Mouse (Mus musculus) small intestine, adult 2 months (tissue): ENCODE measurements around the gene Gm44579. TPM values are rescaled to one million over a fixed set of nuclear protein-coding genes. Genes with fewer than 3 reads are reported as not detected.

Experiments
- H3K27ac ChIP-seq: fragments of 200-500 bp; 2 replicates; pipeline ENCODE4 v1.5.1; 2012; ENCODE audit warnings: low read depth, low read length, control low read depth, inconsistent platforms; ENCODE audit not compliant: insufficient read depth
- H3K27me3 ChIP-seq: fragments of 200-500 bp; 2 replicates; pipeline ENCODE4 v1.6.1; 2012; ENCODE audit warnings: mild to moderate bottlenecking, moderate library complexity, low read length, inconsistent platforms; ENCODE audit not compliant: control insufficient read depth, insufficient read depth
- H3K36me3 ChIP-seq: fragments of 200-500 bp; 2 replicates; pipeline ENCODE4 v1.6.1; 2012; ENCODE audit warnings: mild to moderate bottlenecking, low read length, control low read depth, inconsistent platforms; ENCODE audit not compliant: control insufficient read depth, insufficient read depth
- H3K4me1 ChIP-seq: fragments of 200-500 bp; 2 replicates; pipeline ENCODE4 v1.6.1; 2012; ENCODE audit warnings: low read length, inconsistent platforms, mixed read lengths; ENCODE audit not compliant: control insufficient read depth, insufficient read depth, insufficient read length
- H3K4me3 ChIP-seq: fragments of 200-500 bp; 2 replicates; pipeline ENCODE4 v1.5.1; 2012; ENCODE audit warnings: low read depth, mild to moderate bottlenecking, control low read depth, inconsistent platforms, low read length, moderate library complexity
- CTCF ChIP-seq: fragments of 200-500 bp; IDR thresholded peaks from 2 replicates; pipeline ENCODE4 v1.5.1; 2012; ENCODE audit warnings: low read depth, mild to moderate bottlenecking, control low read depth, inconsistent platforms, low read length, moderate library complexity, mixed read lengths; ENCODE audit not compliant: insufficient replicate concordance, insufficient read length; ENCODE audit errors: extremely low read depth
- POLR2A ChIP-seq: fragments of 200-500 bp; IDR thresholded peaks from 2 replicates; pipeline ENCODE4 v1.6.1; 2012; ENCODE audit warnings: low read depth, mild to moderate bottlenecking, control low read depth, inconsistent platforms, low read length, moderate library complexity
- WGBS: fragments of 180-500 bp; shearing (Covaris S2); methylation state at CpG from one replicate; pipeline ENCODE4 v1.1.7; 2018; 5-methylcytosine and 5-hydroxymethylcytosine counted together
- polyA plus RNA-seq: library from polyadenylated mRNA; depleted of rRNA; stranded (reverse); fragments of >200 nt; gene quantifications from 2 replicates; pipeline ENCODE4 v1.2.3, GENCODE M21; 2012; rRNA removed

The Gm44579 gene
- polyA plus RNA-seq, 1 experiment: not detected

DNA sequence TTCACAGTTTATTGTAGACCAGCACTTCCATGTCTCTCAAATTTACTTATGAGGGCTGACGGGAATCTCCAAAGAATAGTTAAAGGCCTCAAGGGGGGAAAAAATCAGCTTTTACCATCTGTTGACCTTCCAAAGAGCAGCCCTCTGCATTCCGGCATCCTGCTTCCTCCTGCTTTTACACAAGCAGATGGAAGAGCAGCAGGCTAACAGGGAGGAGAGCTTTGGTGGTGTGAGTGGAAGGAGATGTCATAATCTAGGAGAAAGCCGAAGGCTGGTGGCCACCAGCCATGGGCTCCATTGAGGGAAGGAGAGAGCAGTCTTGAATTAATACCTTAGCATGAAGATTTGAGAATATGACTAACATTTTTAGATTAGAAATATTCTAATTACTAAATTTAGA is 72.4 kb downstream of the Gm44579 start:
- 82% methylated on average over 3 of the region's 3 CpGs for WGBS
- Histone ChIP-seq H3K4me1 (peaks cover 7% of the 10 kb centered on the region; the same call in 1 of the 2 replicates), H3K4me3 (no peak overlapping the region), H3K27me3 (no peaks in the 10 kb centered on the region), H3K36me3 (no peaks in the 10 kb centered on the region), H3K27ac (no peak overlapping the region)
- TF ChIP-seq POLR2A: no peak
- TF ChIP-seq CTCF: no peak

DNA sequence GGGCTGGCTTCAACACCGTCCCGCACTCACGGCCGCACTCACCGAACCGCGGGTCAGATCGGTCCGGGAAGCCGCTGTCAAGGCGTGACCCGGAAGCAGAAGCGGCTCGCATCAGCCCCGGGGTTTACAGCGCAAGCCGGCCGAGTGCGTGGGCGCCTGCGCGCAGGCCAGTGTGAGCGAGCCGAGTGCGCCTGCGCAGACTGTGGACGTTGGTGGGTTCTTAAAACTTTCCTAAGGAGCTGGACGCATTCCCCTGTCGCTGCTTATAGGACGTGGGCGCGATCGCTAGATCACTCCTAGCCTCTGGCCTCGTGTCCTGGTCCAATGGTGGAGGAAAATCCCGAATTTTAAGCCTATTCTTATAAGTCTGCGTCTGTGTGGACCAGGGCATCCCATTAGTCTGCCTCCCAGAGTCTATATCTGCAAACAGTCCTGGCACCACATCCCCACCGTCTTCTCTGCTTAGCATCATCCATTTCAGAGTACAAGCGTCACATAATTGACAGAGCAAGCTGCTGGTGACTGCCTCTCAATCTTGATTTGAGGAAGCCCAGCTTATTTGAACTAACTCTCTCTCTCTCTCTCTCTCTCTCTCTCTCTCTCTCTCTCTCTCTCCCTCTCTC is 75.1 kb downstream of the Gm44579 start:
- TF ChIP-seq CTCF (no peak), POLR2A (peak; percentile 57; the same call in 1 of the 2 replicates)
- no peaks in the 10 kb centered on the region for H3K27me3 ChIP-seq
- H3K4me1 ChIP-seq: peaks cover 8% of the 10 kb centered on the region
- H3K36me3 ChIP-seq: peaks cover 17% of the 10 kb centered on the region
- 1% methylated on average over 38 of the region's 38 CpGs for WGBS
- 0 out of 2 replicates have a peak overlapping the region, but pooled peaks have one; percentile 5 for H3K27ac ChIP-seq
- H3K4me3 ChIP-seq: peak overlapping the region; percentile 90

DNA sequence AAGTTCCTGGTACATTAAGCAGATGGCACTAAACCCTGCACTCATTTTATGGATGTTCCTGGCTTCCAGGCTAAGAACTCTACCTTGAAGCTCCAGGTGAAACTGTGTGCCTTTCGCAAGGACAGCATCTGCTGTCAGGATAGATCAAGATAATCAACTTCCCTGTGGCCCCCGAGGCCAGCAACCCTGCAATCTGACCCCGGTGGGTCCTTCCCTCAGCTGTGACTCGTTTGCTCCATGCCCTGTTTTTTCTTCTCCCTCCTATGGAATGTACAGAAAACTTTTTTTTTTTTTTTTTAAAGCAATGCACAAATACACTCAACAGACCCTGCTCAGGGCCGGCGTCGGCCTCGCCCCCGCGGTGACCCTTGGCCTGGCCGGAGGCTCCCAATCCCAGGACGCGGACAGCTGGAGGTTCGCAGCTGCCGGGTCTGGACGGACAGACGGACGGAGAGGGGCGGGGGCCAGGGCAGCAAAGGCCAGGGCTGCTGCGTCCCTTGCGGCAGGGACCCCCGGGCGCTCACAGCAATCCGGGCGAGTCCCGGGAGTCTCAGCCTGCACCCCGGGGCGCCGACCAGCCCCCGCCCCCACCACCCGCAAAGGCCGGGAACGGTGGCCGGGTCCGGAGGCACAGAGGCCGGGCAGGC is 75.8 kb downstream of the Gm44579 start:
- WGBS: under 1% methylated on average over 35 of the region's 36 CpGs

DNA sequence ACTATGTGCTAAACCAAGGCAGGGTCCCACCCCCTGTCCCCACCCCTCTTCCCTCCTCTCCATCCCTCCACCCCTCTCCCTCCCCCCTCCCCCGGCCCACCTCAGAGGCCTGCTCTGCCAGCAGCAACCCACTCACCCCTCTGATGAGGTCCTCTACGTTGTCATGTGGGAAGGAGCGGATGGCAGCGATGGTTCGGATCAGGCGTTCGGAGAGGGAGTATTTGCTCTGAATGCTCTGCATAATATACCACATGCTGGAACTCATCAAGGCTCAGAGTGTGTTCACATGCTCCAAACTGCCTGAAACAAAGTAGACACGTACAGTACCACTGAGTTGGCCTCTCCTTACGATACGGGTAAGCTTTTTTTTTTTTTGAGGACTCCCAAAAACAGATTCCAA is 78.3 kb downstream of the Gm44579 start:
- H3K27ac ChIP-seq: no peak overlapping the region
- TF ChIP-seq CTCF (no peak), POLR2A (no peak)
- 89% methylated on average over 10 of the region's 10 CpGs for WGBS
- H3K27me3 ChIP-seq: no peaks in the 10 kb centered on the region
- H3K36me3 ChIP-seq: peaks cover 25% of the 10 kb centered on the region
- no peak overlapping the region for H3K4me3 ChIP-seq
- peaks cover 13% of the 10 kb centered on the region for H3K4me1 ChIP-seq

More for the DNA sequence above, 75.8 kb downstream of the Gm44579 start:
- peaks cover 20% of the 10 kb centered on the region for H3K36me3 ChIP-seq
- peaks cover 9% of the 10 kb centered on the region for H3K4me1 ChIP-seq
- H3K27me3 ChIP-seq: no peaks in the 10 kb centered on the region
- peak overlapping the region; percentile 5; the same call in 1 of the 2 replicates for H3K27ac ChIP-seq
- H3K4me3 ChIP-seq: peak overlapping the region; percentile 90
- no peak for TF ChIP-seq POLR2A
- no peak for TF ChIP-seq CTCF

DNA sequence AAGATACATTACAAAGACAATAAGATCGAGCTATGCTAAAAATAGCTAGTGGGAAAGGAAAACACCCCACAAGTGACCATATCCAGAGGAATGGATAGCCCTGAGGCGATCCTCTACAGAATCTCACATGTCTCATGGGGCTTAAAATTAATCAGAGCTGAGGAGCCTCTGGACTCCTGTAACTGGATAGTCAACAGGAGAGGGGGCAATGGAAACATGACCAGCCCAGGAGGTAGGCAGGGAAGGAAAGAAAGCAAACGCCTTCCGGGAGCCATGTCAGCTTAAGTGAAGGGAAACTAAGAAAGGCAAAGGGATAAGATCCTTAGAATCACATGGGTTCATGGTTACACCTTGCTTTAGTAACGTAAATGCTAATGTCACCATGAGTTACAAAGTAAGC is 80.0 kb downstream of the Gm44579 start:
- peaks cover 10% of the 10 kb centered on the region for H3K4me1 ChIP-seq
- TF ChIP-seq CTCF (no peak), POLR2A (no peak)
- 93% methylated on average over 5 of the region's 5 CpGs for WGBS
- no peak overlapping the region for H3K27ac ChIP-seq
- no peaks in the 10 kb centered on the region for H3K27me3 ChIP-seq
- H3K4me3 ChIP-seq: no peak overlapping the region
- H3K36me3 ChIP-seq: peaks cover 39% of the 10 kb centered on the region

DNA sequence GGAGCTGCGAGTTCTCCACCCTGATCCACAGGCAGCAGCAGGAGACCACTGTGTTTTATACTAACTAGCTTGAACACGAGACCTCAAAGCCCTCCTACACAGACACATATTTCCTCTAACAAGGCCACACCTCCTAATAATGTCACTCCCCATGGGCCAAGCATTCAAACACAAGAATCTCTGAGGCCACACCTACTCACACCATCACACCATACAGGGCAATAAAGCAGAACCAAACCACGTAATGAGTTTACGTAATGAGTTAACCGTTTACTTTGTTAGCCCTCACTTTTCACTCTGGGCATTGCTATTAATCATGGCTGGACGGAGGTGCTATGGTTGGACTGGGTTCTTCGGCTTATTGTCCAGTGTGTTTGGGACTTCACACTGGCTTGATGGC is 81.0 kb downstream of the Gm44579 start:
- peaks cover 48% of the 10 kb centered on the region for H3K36me3 ChIP-seq
- H3K4me3 ChIP-seq: no peak overlapping the region
- 40% methylated on average over 7 of the region's 7 CpGs for WGBS

DNA sequence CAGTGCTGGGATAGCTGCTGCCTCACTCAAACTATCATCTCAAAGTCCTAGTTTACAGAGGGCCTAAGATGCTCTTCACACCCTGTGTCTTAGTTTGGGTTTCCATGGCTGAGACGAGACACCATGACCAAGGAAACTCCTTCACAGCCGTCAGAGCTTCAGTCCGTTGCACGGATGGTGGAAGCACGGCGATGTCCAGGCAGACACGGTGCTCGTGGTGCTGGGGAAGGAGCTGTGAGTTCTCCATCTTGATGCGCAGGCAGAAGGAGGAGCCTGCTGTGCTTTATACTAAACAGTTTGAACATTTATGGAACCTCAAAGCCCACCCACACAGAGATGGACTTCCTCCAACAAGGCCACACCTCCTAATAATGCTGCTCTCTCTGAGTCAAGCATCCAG is 83.9 kb downstream of the Gm44579 start:
- TF ChIP-seq CTCF (no peak), POLR2A (no peak)
- Histone ChIP-seq H3K27me3 (no peaks in the 10 kb centered on the region), H3K4me1 (peaks cover 9% of the 10 kb centered on the region), H3K36me3 (peaks cover 56% of the 10 kb centered on the region), H3K4me3 (no peak overlapping the region), H3K27ac (no peak overlapping the region)
- 91% methylated on average over 9 of the region's 9 CpGs for WGBS

More for the DNA sequence above, 81.0 kb downstream of the Gm44579 start:
- Histone ChIP-seq H3K4me1 (peaks cover 9% of the 10 kb centered on the region), H3K27me3 (no peaks in the 10 kb centered on the region), H3K27ac (peak overlapping the region; percentile 47)
- TF ChIP-seq CTCF (no peak), POLR2A (no peak)

Other genes with a start within 250 kb of the Gm44579 start
- gene Col2a1, start 216.3 kb downstream of the Gm44579 start, polyA plus RNA-seq: 0.03 TPM in 1 of 2 replicates, not detected in the other
- 4.3 and 4.8 TPM in 2 replicates for gene Pfkm, start 128.4 kb downstream of the Gm44579 start, polyA plus RNA-seq
- 3.2 and 5.5 TPM in 2 replicates for gene Senp1, start 127.2 kb downstream of the Gm44579 start, polyA plus RNA-seq
- gene Asb8, start 55.4 kb downstream of the Gm44579 start, polyA plus RNA-seq: 15.8 and 27.3 TPM in 2 replicates
- 0.22 and 0.43 TPM in 2 replicates for gene Ccdc184, start 53.8 kb downstream of the Gm44579 start, polyA plus RNA-seq
- not detected in 2 replicates for gene Olfr288, start 25.4 kb downstream of the Gm44579 start, polyA plus RNA-seq
- 0.11 and 0.67 TPM in 2 replicates for gene Olfr287, start 79 bp upstream of the Gm44579 start, polyA plus RNA-seq
- gene Olfr286, start 13.5 kb upstream of the Gm44579 start, polyA plus RNA-seq: 0.24 TPM in 1 of 2 replicates, not detected in the other
- not detected in 2 replicates for gene H1fnt, start 36.3 kb upstream of the Gm44579 start, polyA plus RNA-seq
- 0.28 and 0.34 TPM in 2 replicates for gene Zfp641, start 75.2 kb upstream of the Gm44579 start, polyA plus RNA-seq
- gene Olfr285, start 96.4 kb upstream of the Gm44579 start, polyA plus RNA-seq: not detected in 2 replicates
- not detected in 2 replicates for gene Olfr284, start 120.0 kb upstream of the Gm44579 start, polyA plus RNA-seq
- not detected in 2 replicates for gene Olfr283, start 160.0 kb upstream of the Gm44579 start, polyA plus RNA-seq
- gene Olfr282, start 210.2 kb upstream of the Gm44579 start, polyA plus RNA-seq: not detected in 2 replicates
- gene Olfr281, start 231.6 kb upstream of the Gm44579 start, polyA plus RNA-seq: not detected in 2 replicates
- gene OR5BS1P, start 248.9 kb upstream of the Gm44579 start, polyA plus RNA-seq: not detected in 2 replicates